Mouse (Mus musculus): ENCODE measurements around the gene Rabgap1l. TPM values are rescaled to one million over a fixed set of nuclear protein-coding genes. Genes with fewer than 3 reads are reported as not detected.
"Not testable (repeated sequence)": the region's sequence is repeated elsewhere in the genome, so short reads cannot be mapped to it uniquely, and the experiment has no call there.

The Rabgap1l gene
- total RNA-seq, 2 experiments from 2014 or later = 22.3 to 30.4 TPM

GRCm38 (mm10) chr1:160693094-160693447, 99.9 kb downstream of the Rabgap1l start:
- DNase-seq = peak; percentile 93 to 94

- no peak for DNase-seq
Measured at GRCm38 (mm10) chr1:160692224-160693093, 100.6 kb downstream of the Rabgap1l start.

- DNase-seq = no peak
Measured at GRCm38 (mm10) chr1:160691196-160691590, 101.8 kb downstream of the Rabgap1l start.

GRCm38 (mm10) chr1:160690516-160691195, 102.4 kb downstream of the Rabgap1l start:
- no peak for DNase-seq

GRCm38 (mm10) chr1:160689511-160689910, 103.5 kb downstream of the Rabgap1l start:
- no peak for DNase-seq

- DNase-seq = no peak
Measured at GRCm38 (mm10) chr1:160684251-160684650, 108.8 kb downstream of the Rabgap1l start.

- no peak for DNase-seq
Measured at GRCm38 (mm10) chr1:160681398-160682050, 111.5 kb downstream of the Rabgap1l start.

- no peak for DNase-seq
Measured at GRCm38 (mm10) chr1:160674763-160675162, 118.2 kb downstream of the Rabgap1l start.

GRCm38 (mm10) chr1:160672088-160672814, 120.8 kb downstream of the Rabgap1l start:
- no peak for DNase-seq

GRCm38 (mm10) chr1:160655806-160656470, 137.1 kb downstream of the Rabgap1l start:
- no peak for DNase-seq

- no peak for DNase-seq
Measured at GRCm38 (mm10) chr1:160651691-160652090, 141.3 kb downstream of the Rabgap1l start.

- no peak for DNase-seq
Measured at GRCm38 (mm10) chr1:160645416-160645815, 147.6 kb downstream of the Rabgap1l start.

- no peak for DNase-seq
Measured at GRCm38 (mm10) chr1:160628213-160628932, 164.6 kb downstream of the Rabgap1l start.

- not testable (repeated sequence) for DNase-seq
Measured at GRCm38 (mm10) chr1:160624354-160625120, 168.5 kb downstream of the Rabgap1l start.

GRCm38 (mm10) chr1:160618201-160618600, 174.8 kb downstream of the Rabgap1l start:
- no peak for DNase-seq

GRCm38 (mm10) chr1:160606425-160606824, 186.6 kb downstream of the Rabgap1l start:
- DNase-seq = no peak

- not testable (repeated sequence) for DNase-seq
Measured at GRCm38 (mm10) chr1:160603312-160603711, 189.7 kb downstream of the Rabgap1l start.

GRCm38 (mm10) chr1:160597369-160597768, 195.6 kb downstream of the Rabgap1l start:
- no peak for DNase-seq

GRCm38 (mm10) chr1:160596948-160597270, 196.1 kb downstream of the Rabgap1l start:
- DNase-seq = peak; percentile 4 to 10
